Comparison of ENCODE assay signal across 9 mouse cellular contexts in the genomic region with DNA sequence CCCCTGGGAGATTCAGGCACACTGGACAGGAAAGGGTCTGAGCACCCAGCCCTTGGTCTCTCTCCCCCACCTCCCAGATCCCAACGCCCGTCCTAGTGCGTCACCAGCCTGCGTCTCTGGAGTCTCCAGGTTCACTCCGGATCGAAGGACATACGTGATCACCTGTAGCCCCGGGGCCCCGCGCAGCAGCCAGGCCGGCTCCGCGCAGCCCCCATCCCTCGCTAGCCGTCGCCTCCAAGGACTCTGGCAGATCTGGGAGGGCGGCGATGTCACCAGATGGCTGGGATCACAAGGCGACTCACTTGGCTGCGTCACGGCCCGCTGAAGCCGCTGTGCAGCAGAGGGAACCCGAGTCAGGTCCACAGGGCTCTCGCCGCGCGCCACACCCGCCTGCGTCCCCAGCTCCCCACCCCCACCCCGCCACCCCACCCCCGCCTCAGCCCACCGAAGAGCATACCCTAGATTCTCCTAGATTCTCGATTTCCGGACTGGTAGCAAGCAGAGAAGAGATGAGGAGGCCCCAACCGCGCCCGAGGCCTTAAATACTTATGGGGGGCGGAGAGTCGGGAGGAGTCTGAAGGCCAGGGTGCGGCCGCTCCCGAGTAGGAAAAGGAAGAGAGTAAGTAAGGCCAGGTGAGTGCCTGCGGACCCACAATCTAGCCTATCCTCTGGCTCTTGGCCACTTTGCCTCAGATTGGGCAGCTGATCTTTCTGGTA. TPM values are rescaled to one million over a fixed set of nuclear protein-coding genes. Genes with fewer than 3 reads are reported as not detected.
DNase-seq lines count a peak whose midpoint lies in the region; ATAC-seq and TF ChIP-seq lines count a peak whose summit lies in the region.
"Had no signal": no experiment of that assay in that cellular context is flagged by ENCODE, and none has a peak within 500 bp of the region (broad histone marks: within the 10 kb centered on the region; RNA-seq: fewer than 3 reads in every experiment).

No protein-coding gene starts in this region.

- ATAC-seq in activated CD4-positive, CD25-positive, alpha-beta regulatory T cell, adult 4 months = peak; percentile 46
- peak; percentile 91 for ATAC-seq in hindbrain, embryonic 11.5 days (ENCODE audit: low FRiP score)
- ATAC-seq in lung, postnatal 0 days = peak; percentile 87

- no peaks in the 10 kb centered on the region for H3K4me1 ChIP-seq in hindbrain, embryonic 11.5 days (replicated peaks; ENCODE audit: control insufficient read depth, insufficient read depth, low read length)
- H3K4me1 ChIP-seq in lung, postnatal 0 days (ENCODE audit: insufficient read depth, low read depth, low read length) = peaks cover 11% of the 10 kb centered on the region; the same call in 1 of the 2 replicates

- no peaks in the 10 kb centered on the region for H3K9me3 ChIP-seq in hindbrain, embryonic 11.5 days (ENCODE audit: control insufficient read depth, low read length)
- no peaks in the 10 kb centered on the region for H3K9me3 ChIP-seq in lung, postnatal 0 days (ENCODE audit: low read length)

- H3K36me3 ChIP-seq in hindbrain, embryonic 11.5 days (ENCODE audit: control insufficient read depth, insufficient read depth, low read length) = no peaks in the 10 kb centered on the region
- no peaks in the 10 kb centered on the region; the same call in 1 of the 2 replicates for H3K36me3 ChIP-seq in lung, postnatal 0 days (ENCODE audit: insufficient read depth, low read length)

- TF ChIP-seq EP300 in lung, postnatal 0 days (IDR thresholded peaks at IDR 0.05) = no peak

- TF ChIP-seq CTCF in lung, postnatal 0 days (IDR thresholded peaks at IDR 0.05) = no peak; the same call in 1 of the 2 replicates

- H3K27me3 ChIP-seq in hindbrain, embryonic 11.5 days (ENCODE audit: control insufficient read depth, insufficient read depth, low read length) = no peaks in the 10 kb centered on the region
- no peaks in the 10 kb centered on the region for H3K27me3 ChIP-seq in lung, postnatal 0 days (replicated peaks; ENCODE audit: insufficient read depth, low read length)

- WGBS in hindbrain, embryonic 11.5 days = under 1% methylated on average over 40 of the region's 44 CpGs
- WGBS in lung, postnatal 0 days = 1% methylated on average over 37 of the region's 44 CpGs

- peak overlapping the region; percentile 66 for H3K9ac ChIP-seq in hindbrain, embryonic 11.5 days (ENCODE audit: low read depth, low read length)
- peak overlapping the region; percentile 90 for H3K9ac ChIP-seq in lung, postnatal 0 days (replicated peaks; ENCODE audit: low read depth)

- no peak overlapping the region for H3K27ac ChIP-seq in hindbrain, embryonic 11.5 days (ENCODE audit: low read depth, low read length)
- peak overlapping the region; percentile 85 for H3K27ac ChIP-seq in lung, postnatal 0 days (ENCODE audit: low read length)

- peak; percentile 74 to 81 for DNase-seq in cerebellum, postnatal 10 days
- DNase-seq in frontal cortex, postnatal 14 days (ENCODE audit: low spot score in 2 of 2) = peak; percentile 37 to 46
- peak; percentile 67 for DNase-seq in hindbrain, embryonic 11.5 days (ENCODE audit: low spot score)
- DNase-seq in layer of hippocampus, postnatal 14 days (ENCODE audit: low spot score in 2 of 2) = peak; percentile 33 to 54
- DNase-seq in lung, postnatal 0 days (ENCODE audit: low spot score) = peak; percentile 92
- DNase-seq in retina, postnatal 7 days (ENCODE audit: low read depth, low spot score) = peak; percentile 14
- DNase-seq in natural killer cell, adult 2 months (ENCODE audit: low spot score in 2 of 2) = no peak

- H3K4me3 ChIP-seq in hindbrain, embryonic 11.5 days (ENCODE audit: low read depth, low read length) = peak overlapping the region; percentile 52
- peak overlapping the region; percentile 80 for H3K4me3 ChIP-seq in lung, postnatal 0 days (ENCODE audit: low read depth, low read length)

- peak overlapping the region; percentile 87 for H3K4me2 ChIP-seq in hindbrain, embryonic 11.5 days (replicated peaks; ENCODE audit: low read depth, low read length)
- peak overlapping the region; percentile 76 for H3K4me2 ChIP-seq in lung, postnatal 0 days (replicated peaks; ENCODE audit: low read depth, low read length)

RNA-seq across cellular contexts. Expression of a gene that starts 28.9 kb away (rescaled TPM):
- polyA plus RNA-seq in activated CD4-positive, CD25-positive, alpha-beta regulatory T cell, adult 4 months (2017; shearing (Covaris generic)) = 10 to 100 TPM in 1 of 2 experiments, 1 to 10 TPM in 1; 9.0 to 15.4 TPM
- polyA plus RNA-seq in hindbrain, embryonic 11.5 days (2014; fragmentation: Nextera tagmentation; extraction: Ambion mirVana) = 21.6 and 23.4 TPM in 2 replicates
- total RNA-seq in layer of hippocampus, postnatal 14 days (2021) = 1 to 10 TPM; 5.3 to 7.1 TPM
- polyA plus RNA-seq in lung, postnatal 0 days (2015; fragmentation: Nextera tagmentation; extraction: Ambion mirVana) = 18.4 and 21.0 TPM in 2 replicates

RNA-seq across cellular contexts. Expression of a gene that starts 30.1 kb away (rescaled TPM):
- not detected for polyA plus RNA-seq in activated CD4-positive, CD25-positive, alpha-beta regulatory T cell, adult 4 months (2017; shearing (Covaris generic))
- polyA plus RNA-seq in hindbrain, embryonic 11.5 days (2014; fragmentation: Nextera tagmentation; extraction: Ambion mirVana) = 0.25 TPM in 1 of 2 replicates, not detected in the other
- under 1 TPM; 0.38 to 0.58 TPM for total RNA-seq in layer of hippocampus, postnatal 14 days (2021)
- not detected in 2 replicates for polyA plus RNA-seq in lung, postnatal 0 days (2015; fragmentation: Nextera tagmentation; extraction: Ambion mirVana)
- total RNA-seq: neutrophil, adult 5-6 weeks had no signal

Comparison
In these comparisons a context has a peak if more than half of its experiments do, and no peak if none do; other contexts are left out.
1. DNase-seq: peak in cerebellum, postnatal 10 days (2 of 2), frontal cortex, postnatal 14 days (2 of 2), hindbrain, embryonic 11.5 days (single experiment), layer of hippocampus, postnatal 14 days (2 of 2), lung, postnatal 0 days (single experiment) and retina, postnatal 7 days (single experiment); none in natural killer cell, adult 2 months (0 of 2).
2. Peak in every context shown above with its lines, with median percentiles within 50 percentile points of each other: ATAC-seq.